Mouse (Mus musculus) left cerebral cortex, adult 8-10 months (tissue): Measurements from ENCODE around the gene Btbd3. TPM values are rescaled to one million over a fixed set of nuclear protein-coding genes. Genes with fewer than 3 reads are reported as not detected.

Experiments
- DNase-seq, 2 experiments: peaks; one replicate each; pipeline ENCODE4 v3.0.0; 2022; ENCODE audit warnings: low spot score in 2 of 2
- total RNA-seq, 4 experiments: library from RNA; stranded (reverse); gene quantifications; 2 replicates each; pipeline ENCODE4 v1.2.4; 2022

The Btbd3 gene
- total RNA-seq, 4 experiments from 2014 or later = 114 to 138 (median 124) TPM

- DNase-seq = no peak
Measured at GRCm38 (mm10) chr2:138378855-138379254, 122.5 kb downstream of the Btbd3 start.

- no peak for DNase-seq
Measured at GRCm38 (mm10) chr2:138384762-138385161, 128.4 kb downstream of the Btbd3 start.

- DNase-seq = no peak
Measured at GRCm38 (mm10) chr2:138388591-138388990, 132.2 kb downstream of the Btbd3 start.

GRCm38 (mm10) chr2:138403046-138403445 lies 146.7 kb downstream of the Btbd3 start:
- DNase-seq = no peak

GRCm38 (mm10) chr2:138405753-138406528 lies 149.6 kb downstream of the Btbd3 start:
- peak in 1 of 2 experiments; percentile 28 for DNase-seq

GRCm38 (mm10) chr2:138406703-138407102 lies 150.3 kb downstream of the Btbd3 start:
- DNase-seq = no peak

GRCm38 (mm10) chr2:138412537-138412936 lies 156.2 kb downstream of the Btbd3 start:
- no peak for DNase-seq

- DNase-seq = no peak
Measured at GRCm38 (mm10) chr2:138422321-138422720, 166.0 kb downstream of the Btbd3 start.

GRCm38 (mm10) chr2:138431991-138432390 lies 175.6 kb downstream of the Btbd3 start:
- no peak for DNase-seq

GRCm38 (mm10) chr2:138446466-138446865 lies 190.1 kb downstream of the Btbd3 start:
- DNase-seq = no peak

- DNase-seq = no peak
Measured at GRCm38 (mm10) chr2:138446943-138447342, 190.6 kb downstream of the Btbd3 start.

- DNase-seq = no peak
Measured at GRCm38 (mm10) chr2:138447681-138448080, 191.3 kb downstream of the Btbd3 start.

- DNase-seq = no peak
Measured at GRCm38 (mm10) chr2:138468046-138468572, 211.7 kb downstream of the Btbd3 start.

- no peak for DNase-seq
Measured at GRCm38 (mm10) chr2:138473407-138473806, 217.0 kb downstream of the Btbd3 start.

- DNase-seq = peak in 1 of 2 experiments; percentile 80
Measured at GRCm38 (mm10) chr2:138476486-138476885, 220.1 kb downstream of the Btbd3 start.

GRCm38 (mm10) chr2:138477278-138477677 lies 220.9 kb downstream of the Btbd3 start:
- DNase-seq = no peak

GRCm38 (mm10) chr2:138482541-138482940 lies 226.2 kb downstream of the Btbd3 start:
- no peak for DNase-seq

GRCm38 (mm10) chr2:138484871-138485270 lies 228.5 kb downstream of the Btbd3 start:
- DNase-seq = no peak

GRCm38 (mm10) chr2:138490688-138491405 lies 234.5 kb downstream of the Btbd3 start:
- DNase-seq = no peak

GRCm38 (mm10) chr2:138492176-138492575 lies 235.8 kb downstream of the Btbd3 start:
- DNase-seq = no peak

GRCm38 (mm10) chr2:138503866-138504380 lies 247.6 kb downstream of the Btbd3 start:
- DNase-seq = no peak

GRCm38 (mm10) chr2:138515531-138515930 lies 259.2 kb downstream of the Btbd3 start:
- DNase-seq = no peak
